Mouse (Mus musculus) testis, postnatal 14 days (tissue): ENCODE data around the gene Nanos3.

Source experiments
- DNase-seq: peaks from one replicate; pipeline ENCODE4 v3.0.0; 2021; ENCODE audit warnings: low spot score

The Nanos3 gene

GRCm38 (mm10) chr8:84201545-84202245 is 16.7 kb upstream of the Nanos3 start:
- no peak for DNase-seq

DNA sequence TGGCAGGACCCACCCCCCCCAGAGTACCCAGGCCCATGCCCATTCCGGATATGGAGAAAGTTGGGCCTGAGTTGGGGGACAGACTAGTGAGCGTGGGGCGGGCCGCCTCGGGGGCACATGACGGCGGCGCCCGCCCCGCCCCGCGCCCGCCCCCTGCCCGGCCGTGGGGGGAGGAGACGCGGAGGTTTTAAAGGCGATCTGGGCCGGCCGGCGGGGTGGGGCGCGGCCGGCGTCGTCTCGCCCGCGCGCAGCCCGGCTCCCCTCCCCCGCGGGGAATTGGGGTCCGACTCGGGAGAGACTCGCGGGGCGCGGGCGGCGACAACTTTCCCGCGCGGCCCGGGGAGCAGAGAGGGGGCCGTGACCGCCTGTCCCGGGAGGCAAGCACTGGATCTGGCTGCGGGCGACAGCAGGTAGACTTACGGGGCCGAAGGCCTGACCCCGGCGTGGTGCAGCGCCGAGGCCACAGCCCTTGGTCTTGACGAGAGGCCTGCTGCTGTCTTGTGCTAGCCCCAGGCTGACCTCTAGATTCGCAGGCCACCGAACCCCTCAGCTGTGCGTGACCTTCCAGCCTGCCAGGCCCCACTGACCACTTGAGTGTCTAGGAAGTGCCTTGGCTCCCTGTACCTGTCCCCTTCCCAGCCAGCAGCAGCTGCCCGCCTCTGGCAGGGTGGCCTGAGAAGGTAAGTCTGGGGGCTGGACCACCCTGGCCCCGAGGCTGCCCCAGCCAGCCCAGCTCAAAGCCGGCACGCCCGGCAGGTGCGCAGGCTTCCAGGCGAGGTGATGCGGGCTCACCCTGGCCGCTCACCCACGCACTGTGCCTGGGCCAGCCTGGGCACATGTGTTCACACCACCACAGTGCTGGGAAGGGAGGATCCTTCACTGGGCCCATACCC is 15.9 kb upstream of the Nanos3 start:
- peak; percentile 51 for DNase-seq

DNA sequence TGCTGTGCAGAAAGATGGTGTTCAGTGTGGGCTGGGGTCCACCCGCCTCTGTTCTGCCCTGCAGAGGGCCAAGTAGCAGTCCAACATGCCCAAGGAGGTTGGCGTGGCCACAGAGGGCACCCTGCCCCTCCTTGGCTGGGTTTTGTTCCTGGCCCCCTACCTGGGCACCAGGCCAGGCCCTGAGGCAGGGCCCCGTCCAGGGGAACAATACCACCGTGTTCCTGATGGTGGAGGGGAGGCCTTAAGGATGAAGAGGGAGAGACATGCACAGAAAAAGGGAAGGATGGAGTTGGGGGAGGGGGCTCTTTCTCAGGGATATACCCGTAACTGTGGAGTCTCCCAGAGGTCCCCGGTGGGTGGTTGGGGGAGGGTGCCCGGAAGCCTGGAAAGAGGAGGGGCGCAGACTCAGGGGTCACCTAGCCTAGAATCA is 15.1 kb upstream of the Nanos3 start:
- DNase-seq, result peak; percentile 44

DNA sequence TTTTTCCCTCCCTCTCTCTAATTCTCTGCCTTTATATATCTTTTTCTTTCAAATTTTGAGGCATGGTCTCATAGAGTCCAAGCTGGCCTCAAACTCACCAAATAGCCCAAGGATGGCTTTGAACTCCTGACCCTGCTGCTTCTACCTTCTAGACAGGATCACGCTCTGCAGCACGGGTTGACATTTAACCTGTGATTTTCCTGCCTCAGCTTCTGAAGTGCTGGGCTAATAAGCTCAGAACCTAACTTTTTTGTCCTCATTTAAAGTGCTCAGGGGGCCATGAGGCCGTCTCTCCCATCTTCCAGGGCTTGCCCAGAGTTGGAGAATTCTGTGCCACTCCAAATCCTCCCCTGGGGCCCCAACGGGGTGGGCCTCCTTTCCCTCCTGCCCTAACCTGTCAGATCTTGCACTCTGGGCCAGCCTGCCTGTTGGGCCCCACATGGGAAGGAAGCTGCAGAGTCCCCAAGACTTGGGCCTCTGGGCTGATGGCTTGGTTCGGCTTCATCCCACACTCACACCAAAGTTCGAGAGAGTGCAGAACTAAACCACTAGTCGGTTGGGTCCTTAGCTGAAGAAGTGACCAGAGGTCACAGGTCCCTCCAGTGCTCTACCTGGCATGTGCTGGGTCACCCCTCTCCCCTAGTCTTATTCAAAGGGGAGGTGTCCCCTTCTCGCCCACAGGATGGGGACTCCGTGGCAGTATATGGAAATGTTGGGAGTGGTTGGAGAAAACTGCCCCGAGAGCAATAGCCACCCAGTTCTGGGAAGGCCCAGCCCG is 14.5 kb upstream of the Nanos3 start:
- DNase-seq, result no peak

GRCm38 (mm10) chr8:84198871-84199270 is 13.9 kb upstream of the Nanos3 start:
- DNase-seq, result no peak

DNA sequence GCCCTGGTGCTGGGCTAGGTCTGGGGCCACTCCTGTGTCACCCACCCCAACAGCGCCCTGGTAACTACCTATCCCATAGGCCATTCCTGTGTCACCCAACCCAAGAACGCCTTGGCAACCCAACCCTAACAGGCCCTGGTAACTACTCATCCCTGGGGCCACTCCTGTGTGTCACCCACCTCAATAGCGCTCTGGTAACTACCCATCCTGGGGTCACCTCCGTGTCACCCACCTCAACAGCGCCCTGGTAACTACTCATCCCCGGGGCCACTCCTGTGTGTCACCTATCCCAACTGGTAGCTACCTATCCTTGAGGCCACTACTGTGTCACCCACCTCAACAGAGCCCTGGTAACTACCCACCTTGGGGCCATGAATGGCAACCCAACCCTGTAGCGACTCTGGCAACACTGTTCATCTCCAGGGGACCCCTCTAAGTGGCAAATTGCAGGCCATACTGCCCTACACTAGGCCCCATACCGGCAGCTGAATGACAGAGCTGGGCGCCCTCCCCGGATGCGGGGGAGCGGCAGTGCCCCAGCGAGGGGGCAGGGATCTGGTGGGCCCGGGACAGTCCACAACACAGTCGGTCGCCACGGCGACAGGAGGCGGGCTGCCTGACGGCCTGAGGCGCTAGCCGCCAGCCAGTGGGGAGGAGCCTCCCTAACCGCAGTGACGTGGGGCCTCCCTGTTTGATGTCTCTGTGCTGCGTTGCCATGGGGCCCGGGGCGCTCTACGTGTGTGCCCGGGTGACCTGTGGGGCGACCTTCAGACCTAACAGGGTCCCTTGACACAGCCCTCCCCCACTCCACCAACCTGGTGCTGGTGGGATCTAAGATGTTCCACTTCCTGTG is 13.1 kb upstream of the Nanos3 start:
- DNase-seq, result peak; percentile 83

DNA sequence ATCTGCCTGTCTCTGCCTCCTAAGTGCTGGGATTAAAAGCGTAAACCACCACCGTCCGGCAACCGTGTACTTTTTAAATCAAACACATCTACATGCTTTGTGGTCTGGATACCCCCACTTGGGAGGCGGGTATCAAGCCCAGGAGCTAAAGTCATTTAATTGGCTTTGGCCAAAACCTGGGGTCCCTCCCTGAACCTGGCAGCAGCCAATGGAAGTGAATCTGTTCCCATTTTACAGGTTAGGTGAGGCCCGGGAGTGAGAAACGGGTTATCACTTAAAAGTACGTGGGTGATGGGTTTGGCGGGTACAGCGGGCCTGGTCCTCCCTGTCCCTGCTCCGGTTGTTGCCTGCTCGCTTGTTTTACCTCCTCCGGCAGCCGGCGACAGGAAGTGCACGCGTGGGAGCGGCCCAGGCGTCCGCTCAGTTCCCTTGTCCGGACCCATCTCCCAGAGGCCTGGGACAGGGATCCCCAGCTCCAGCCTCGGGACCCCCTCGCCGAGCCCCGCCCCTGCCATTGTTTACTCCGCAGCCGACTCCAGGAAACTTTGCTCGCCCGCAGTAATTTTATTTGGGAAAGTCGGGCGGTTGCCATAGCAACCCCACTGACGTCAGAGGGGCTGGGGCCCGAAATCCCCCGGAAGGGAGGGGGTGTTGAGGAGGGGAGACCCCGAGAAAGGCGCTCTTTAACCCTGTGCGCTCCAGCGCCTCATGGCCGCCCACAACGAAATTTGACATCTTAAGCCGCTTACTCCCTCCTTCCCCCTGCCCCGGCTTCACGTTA is 12.3 kb upstream of the Nanos3 start:
- peak; percentile 83 for DNase-seq

- no peak for DNase-seq
Observed at GRCm38 (mm10) chr8:84194224-84194743, 9.3 kb upstream of the Nanos3 start.

DNA sequence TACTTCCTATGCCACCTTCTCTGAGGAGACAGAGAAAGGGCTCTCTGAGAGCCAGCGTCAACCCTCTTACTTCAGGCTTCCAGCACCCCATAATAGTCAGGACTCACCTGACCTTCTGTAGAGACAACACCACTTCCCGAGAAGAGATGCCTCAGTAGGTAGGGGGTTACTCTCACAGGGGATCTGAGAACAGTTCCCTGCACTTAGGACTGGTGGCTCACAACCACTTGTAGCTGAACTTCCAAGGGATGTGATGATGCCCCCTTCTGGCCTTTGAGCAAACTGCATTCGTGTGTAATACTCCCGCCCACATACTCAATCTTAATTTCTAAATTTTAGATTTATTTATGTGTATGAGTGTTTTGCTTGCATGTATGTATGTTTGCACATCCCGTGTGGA is 8.5 kb upstream of the Nanos3 start:
- no peak for DNase-seq

- no peak for DNase-seq
Observed at GRCm38 (mm10) chr8:84193161-84193560, 8.1 kb upstream of the Nanos3 start.

- DNase-seq, result peak; percentile 80
Observed at GRCm38 (mm10) chr8:84192555-84192954, 7.5 kb upstream of the Nanos3 start.

- peak; percentile 49 for DNase-seq
Observed at GRCm38 (mm10) chr8:84192023-84192422, 7.0 kb upstream of the Nanos3 start.

DNA sequence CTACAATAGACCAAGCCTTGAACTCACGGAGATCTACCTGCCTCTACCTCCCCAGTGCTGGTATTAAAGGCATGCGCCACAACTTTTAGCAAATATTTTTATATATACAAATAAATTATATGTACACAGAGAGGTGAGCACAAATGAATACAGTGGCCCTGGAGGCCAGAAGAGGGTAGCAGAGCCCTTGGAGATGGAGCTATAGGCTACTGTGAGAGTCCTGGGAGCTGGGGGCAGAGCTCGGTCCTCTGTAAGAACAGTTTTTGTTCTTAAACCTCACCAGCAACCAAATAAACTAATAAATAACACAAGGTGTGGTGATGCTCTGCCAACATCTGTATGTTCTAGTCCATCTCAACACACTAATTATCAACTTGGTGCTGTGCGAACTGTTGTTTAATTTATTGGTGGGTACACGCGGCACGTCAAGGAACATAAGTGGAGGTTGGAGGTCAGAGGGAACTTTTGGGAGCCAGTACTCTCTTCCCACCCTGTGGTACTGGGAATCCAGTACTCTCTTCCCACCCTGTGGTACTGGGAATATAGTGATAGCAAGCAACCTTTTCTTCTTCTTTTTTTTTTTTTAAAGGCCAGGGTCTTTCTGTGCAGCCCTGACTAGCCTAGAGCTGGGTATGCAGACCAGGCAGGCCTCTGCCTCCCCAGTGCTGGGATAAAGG is 5.3 kb upstream of the Nanos3 start:
- DNase-seq, result no peak

DNA sequence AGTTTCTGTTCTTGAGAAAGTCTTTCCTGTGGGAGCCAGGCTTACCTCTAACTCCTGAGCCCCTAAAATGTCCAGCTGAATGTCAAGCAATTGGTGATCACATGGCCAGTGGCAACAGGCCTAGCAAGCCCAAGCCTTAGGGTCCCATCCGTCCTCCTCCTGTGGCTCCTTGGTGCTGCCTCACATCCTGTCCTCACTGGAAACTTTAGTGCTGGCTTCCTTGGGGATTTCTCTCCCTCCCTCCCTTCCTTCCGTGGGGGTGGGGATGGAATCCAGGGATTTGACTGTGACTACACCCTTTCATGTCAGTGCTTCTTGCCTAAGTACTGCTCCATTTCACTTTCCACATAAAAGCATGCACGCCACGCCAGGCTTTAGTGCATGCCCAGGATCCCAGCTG is 4.6 kb upstream of the Nanos3 start:
- DNase-seq, result no peak

- no peak for DNase-seq
Observed at GRCm38 (mm10) chr8:84188671-84189070, 3.7 kb upstream of the Nanos3 start.

DNA sequence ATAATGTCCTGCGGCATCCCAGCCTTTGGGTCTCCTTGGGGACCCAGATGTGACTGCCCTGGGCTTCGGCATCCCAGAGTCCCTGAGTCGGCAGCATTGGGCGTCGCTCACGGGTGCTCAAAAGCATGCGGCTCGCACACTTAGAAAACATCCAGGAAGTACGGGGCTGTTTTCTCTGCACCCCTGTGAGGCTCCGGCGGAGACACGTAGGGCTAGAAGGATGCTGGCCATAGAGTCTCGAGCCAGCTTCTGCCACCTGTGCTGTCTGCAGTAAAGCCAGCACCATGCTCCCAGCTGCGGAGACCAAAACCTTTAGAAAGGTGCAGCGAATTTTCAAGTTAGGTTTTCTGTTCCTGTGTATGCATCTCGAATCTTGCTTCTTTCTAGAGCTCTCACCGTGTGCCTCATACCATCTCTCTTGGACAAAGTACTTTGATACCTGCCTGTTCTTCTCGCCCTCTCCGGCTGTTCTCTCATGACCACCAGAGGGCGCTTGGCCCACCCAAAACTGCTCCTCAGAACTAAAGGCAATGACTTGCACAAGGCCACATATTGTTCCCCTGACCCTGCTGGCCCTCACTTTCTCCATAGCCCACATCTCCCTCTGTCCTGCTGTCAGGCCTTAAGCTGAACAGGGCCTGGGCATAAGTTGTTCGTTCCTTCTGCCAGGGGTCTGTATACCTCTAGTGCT is 2.2 kb upstream of the Nanos3 start:
- DNase-seq, result peak; percentile 62

DNA sequence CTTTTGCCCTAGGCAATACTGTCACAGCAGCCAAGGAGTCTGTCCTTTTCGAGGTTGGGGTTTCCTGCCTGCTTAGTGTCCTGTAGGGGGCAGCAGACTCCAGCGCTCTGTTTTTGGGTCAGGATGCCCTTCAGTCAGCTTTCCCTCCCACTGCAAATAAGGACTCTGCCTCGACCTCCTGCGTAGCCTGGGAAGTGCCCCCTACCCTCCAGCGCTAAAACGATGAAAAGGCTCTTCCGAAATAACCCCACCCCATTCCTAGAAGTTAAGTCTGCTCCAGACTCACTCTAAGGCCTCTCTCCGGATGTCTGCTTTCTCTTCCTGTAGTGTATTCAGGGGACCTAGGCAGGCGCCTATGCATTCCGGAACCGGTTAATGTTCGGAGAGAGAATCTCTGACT is 1.5 kb upstream of the Nanos3 start:
- peak; percentile 66 for DNase-seq

GRCm38 (mm10) chr8:84184085-84185043 is 653 bp downstream of the Nanos3 start:
- no peak for DNase-seq
